Mouse (Mus musculus): ENCODE data around the gene Clstn2. TPM values are rescaled to one million over a fixed set of nuclear protein-coding genes. Genes with fewer than 3 reads are reported as not detected.

Clstn2 gene
- polyA plus RNA-seq (2012; rRNA removed): 37.9 and 42.0 TPM in 2 replicates

DNA sequence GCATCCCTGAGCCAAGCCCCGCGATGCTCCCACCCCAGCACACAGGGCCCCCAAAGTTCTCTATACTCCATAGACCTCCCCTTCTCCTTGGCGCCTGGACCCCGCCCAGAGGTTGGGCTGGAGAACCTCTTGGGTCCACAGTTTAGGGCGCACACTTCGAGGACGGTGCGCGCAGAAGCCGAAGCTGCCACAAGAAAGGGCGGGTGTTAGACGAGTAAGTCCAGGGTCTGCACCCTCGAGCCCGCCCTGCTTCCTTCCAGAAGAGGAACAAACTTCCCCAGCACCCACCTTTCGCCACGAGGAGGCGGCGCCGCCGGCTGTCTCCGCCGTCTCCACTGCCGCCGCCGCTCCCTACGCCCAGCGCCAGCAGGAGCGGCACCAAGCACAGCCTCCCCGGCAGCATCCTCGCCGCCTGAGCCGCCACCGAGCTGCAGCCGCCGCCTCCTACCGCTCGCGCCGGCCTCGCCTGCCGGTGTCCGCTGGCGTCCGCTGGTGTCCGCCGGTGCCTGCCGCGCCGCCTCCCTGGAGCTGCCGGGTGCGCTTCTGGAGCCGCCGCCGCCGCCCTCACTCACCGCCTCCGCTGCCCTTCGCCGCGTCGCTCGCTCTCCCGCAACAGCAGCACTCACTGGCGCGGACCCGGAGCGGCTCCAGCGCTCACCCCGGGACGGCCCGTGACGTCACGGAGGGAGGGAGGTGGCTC, at the start of gene Clstn2:
Gene Clstn2, minus strand, starts transcription at position 609 of the 700 bp plus-strand sequence.
- WGBS: under 1% methylated on average over 73 of the region's 73 CpGs
- Histone ChIP-seq H3K4me3 (replicated peaks; ENCODE audit: insufficient read depth, low read depth, low read length) (peak within 1 kb of the TSS; percentile 86), H3K4me1 (ENCODE audit: control insufficient read depth, insufficient read depth, low read length) (no peaks in the 10 kb centered on the region), H3K27ac (ENCODE audit: insufficient read depth, low read length) (peak within 1 kb of the TSS; percentile 36), H3K27me3 (ENCODE audit: control insufficient read depth, insufficient read depth, low read length) (no peaks in the 10 kb centered on the region)
- TF ChIP-seq CTCF (IDR thresholded peaks at IDR 0.05; ENCODE audit: borderline replicate concordance, insufficient read depth, low read depth, low read length): no peak
- peak; percentile 54; the same call in 1 of the 2 replicates for TF ChIP-seq POLR2A (IDR thresholded peaks at IDR 0.05; ENCODE audit: borderline replicate concordance, insufficient read depth, low read length)
- DNase-seq: peak; percentile 85 to 88

GRCm38 (mm10) chr9:98067767-98068166, 34.8 kb upstream of the Clstn2 start:
- no peaks in the 10 kb centered on the region for H3K27me3 ChIP-seq (ENCODE audit: control insufficient read depth, insufficient read depth, low read length)
- peaks cover 3% of the 10 kb centered on the region for H3K4me1 ChIP-seq (ENCODE audit: control insufficient read depth, insufficient read depth, low read length)
- H3K27ac ChIP-seq (ENCODE audit: insufficient read depth, low read length): no peak overlapping the region
- DNase-seq: peak; percentile 29 to 61
- TF ChIP-seq CTCF (IDR thresholded peaks at IDR 0.05; ENCODE audit: borderline replicate concordance, insufficient read depth, low read depth, low read length): no peak
- TF ChIP-seq POLR2A (IDR thresholded peaks at IDR 0.05; ENCODE audit: borderline replicate concordance, insufficient read depth, low read length): no peak; the same call in 1 of the 2 replicates
- H3K4me3 ChIP-seq (replicated peaks; ENCODE audit: insufficient read depth, low read depth, low read length): no peak overlapping the region
- 29% methylated on average over 5 of the region's 5 CpGs for WGBS

- peak; percentile 46 to 71 for DNase-seq
- Histone ChIP-seq H3K4me1 (ENCODE audit: control insufficient read depth, insufficient read depth, low read length) (peaks cover 2% of the 10 kb centered on the region), H3K27ac (ENCODE audit: insufficient read depth, low read length) (no peak overlapping the region), H3K4me3 (replicated peaks; ENCODE audit: insufficient read depth, low read depth, low read length) (no peak overlapping the region), H3K27me3 (ENCODE audit: control insufficient read depth, insufficient read depth, low read length) (no peaks in the 10 kb centered on the region)
- WGBS: 31% methylated on average over 3 of the region's 3 CpGs
- TF ChIP-seq CTCF (IDR thresholded peaks at IDR 0.05; ENCODE audit: borderline replicate concordance, insufficient read depth, low read depth, low read length) (no peak), POLR2A (IDR thresholded peaks at IDR 0.05; ENCODE audit: borderline replicate concordance, insufficient read depth, low read length) (no peak)
Measured at GRCm38 (mm10) chr9:98061646-98062045, 28.7 kb upstream of the Clstn2 start.

DNA sequence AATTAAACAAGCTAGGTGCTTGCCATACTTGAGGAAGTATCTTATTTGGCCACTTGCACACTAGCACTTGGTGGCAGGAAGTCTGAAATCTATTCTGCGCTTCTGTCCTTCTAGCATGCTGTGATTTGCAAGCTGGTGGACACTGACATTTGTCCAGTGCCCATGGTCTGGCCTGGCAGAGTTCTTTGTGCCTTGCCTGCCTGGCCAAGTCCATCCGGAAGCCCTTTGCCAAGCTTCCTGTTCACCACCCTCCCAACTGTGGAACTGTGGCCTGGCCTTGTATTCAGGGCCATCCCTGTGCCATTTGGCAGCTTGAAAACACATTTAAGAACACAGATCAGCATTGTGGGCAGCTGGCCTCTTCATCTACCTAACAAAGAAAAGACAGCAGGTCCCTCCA, 24.3 kb upstream of the Clstn2 start:
- TF ChIP-seq POLR2A (IDR thresholded peaks at IDR 0.05; ENCODE audit: borderline replicate concordance, insufficient read depth, low read length) (no peak), CTCF (IDR thresholded peaks at IDR 0.05; ENCODE audit: borderline replicate concordance, insufficient read depth, low read depth, low read length) (no peak)
- DNase-seq: peak; percentile 80 to 95

GRCm38 (mm10) chr9:98051343-98051742, 18.4 kb upstream of the Clstn2 start:
- no peak for DNase-seq
- Histone ChIP-seq H3K4me3 (replicated peaks; ENCODE audit: insufficient read depth, low read depth, low read length) (no peak overlapping the region), H3K27me3 (ENCODE audit: control insufficient read depth, insufficient read depth, low read length) (no peaks in the 10 kb centered on the region), H3K27ac (ENCODE audit: insufficient read depth, low read length) (no peak overlapping the region), H3K4me1 (ENCODE audit: control insufficient read depth, insufficient read depth, low read length) (peaks cover 2% of the 10 kb centered on the region)
- WGBS: 29% methylated on average over 12 of the region's 12 CpGs
- TF ChIP-seq CTCF (IDR thresholded peaks at IDR 0.05; ENCODE audit: borderline replicate concordance, insufficient read depth, low read depth, low read length): no peak
- no peak for TF ChIP-seq POLR2A (IDR thresholded peaks at IDR 0.05; ENCODE audit: borderline replicate concordance, insufficient read depth, low read length)

More for the DNA sequence above, 24.3 kb upstream of the Clstn2 start:
- no peaks in the 10 kb centered on the region for H3K27me3 ChIP-seq (ENCODE audit: control insufficient read depth, insufficient read depth, low read length)
- H3K4me3 ChIP-seq (replicated peaks; ENCODE audit: insufficient read depth, low read depth, low read length): no peak overlapping the region
- peaks cover 6% of the 10 kb centered on the region for H3K4me1 ChIP-seq (ENCODE audit: control insufficient read depth, insufficient read depth, low read length)
- 8% methylated on average over 2 of the region's 2 CpGs for WGBS
- H3K27ac ChIP-seq (ENCODE audit: insufficient read depth, low read length): no peak overlapping the region

- peak; percentile 73 to 79 for DNase-seq
- H3K4me3 ChIP-seq (replicated peaks; ENCODE audit: insufficient read depth, low read depth, low read length): peak overlapping the region; percentile 86
- H3K27me3 ChIP-seq (ENCODE audit: control insufficient read depth, insufficient read depth, low read length): no peaks in the 10 kb centered on the region
- peak; percentile 7; the same call in 1 of the 2 replicates for TF ChIP-seq POLR2A (IDR thresholded peaks at IDR 0.05; ENCODE audit: borderline replicate concordance, insufficient read depth, low read length)
- peak; percentile 40; the same call in 1 of the 2 replicates for TF ChIP-seq CTCF (IDR thresholded peaks at IDR 0.05; ENCODE audit: borderline replicate concordance, insufficient read depth, low read depth, low read length)
- H3K4me1 ChIP-seq (ENCODE audit: control insufficient read depth, insufficient read depth, low read length): no peaks in the 10 kb centered on the region
- peak overlapping the region; percentile 36 for H3K27ac ChIP-seq (ENCODE audit: insufficient read depth, low read length)
- WGBS: under 1% methylated on average over 38 of the region's 38 CpGs
Measured at GRCm38 (mm10) chr9:98033273-98033855, 383 bp upstream of the Clstn2 start.

DNA sequence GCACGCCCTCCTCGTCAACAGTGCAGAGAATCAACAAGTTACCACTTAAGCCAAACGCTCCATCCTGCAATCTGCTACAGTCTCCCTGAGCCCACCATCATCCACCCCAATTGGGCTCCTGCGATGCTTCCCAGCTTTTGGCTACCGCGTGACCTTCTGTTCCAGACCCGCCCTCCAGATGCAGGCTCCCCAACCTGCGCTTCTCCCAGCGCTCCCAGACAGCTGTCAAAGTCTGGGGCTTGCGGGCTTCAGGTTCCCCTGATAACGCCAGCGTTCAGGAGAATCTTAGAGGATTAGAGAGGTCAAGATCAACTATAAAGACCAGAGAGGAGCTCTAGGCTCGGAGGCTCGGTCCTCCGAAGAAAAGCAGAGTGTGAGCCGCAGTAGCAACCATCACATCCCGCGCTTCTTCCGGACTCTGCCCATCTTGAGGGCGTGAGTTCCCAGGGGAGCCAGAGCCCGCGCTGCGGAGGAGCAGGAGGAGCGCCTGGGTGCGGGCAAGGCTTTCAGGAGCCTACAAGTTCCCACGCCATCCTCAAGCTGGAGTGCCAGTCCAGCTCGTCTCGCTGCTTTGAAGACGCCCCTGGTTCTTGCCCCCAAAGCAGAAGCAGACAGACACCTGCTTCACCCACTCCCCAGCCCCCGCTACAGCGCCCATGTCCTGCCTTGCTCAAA, 946 bp downstream of the Clstn2 start:
- Histone ChIP-seq H3K4me3 (replicated peaks; ENCODE audit: insufficient read depth, low read depth, low read length) (peak overlapping the region; percentile 86), H3K27me3 (ENCODE audit: control insufficient read depth, insufficient read depth, low read length) (no peaks in the 10 kb centered on the region), H3K4me1 (ENCODE audit: control insufficient read depth, insufficient read depth, low read length) (no peaks in the 10 kb centered on the region), H3K27ac (ENCODE audit: insufficient read depth, low read length) (no peak overlapping the region)
- WGBS: under 1% methylated on average over 31 of the region's 31 CpGs
- peak; percentile 21 to 37 for DNase-seq
- TF ChIP-seq CTCF (IDR thresholded peaks at IDR 0.05; ENCODE audit: borderline replicate concordance, insufficient read depth, low read depth, low read length): no peak
- TF ChIP-seq POLR2A (IDR thresholded peaks at IDR 0.05; ENCODE audit: borderline replicate concordance, insufficient read depth, low read length): no peak

Measured in cerebellum, adult 2 months (tissue).